Mouse (Mus musculus) lung, adult 2 months (tissue): Measurements from ENCODE around the gene Reg4. TPM values are rescaled to one million over a fixed set of nuclear protein-coding genes. Genes with fewer than 3 reads are reported as not detected.

ENCODE experiments used
- DNase-seq: peaks from one replicate; pipeline ENCODE4 v3.0.0; 2022
- H3K4me1 ChIP-seq: fragments of 200-500 bp; 2 replicates; pipeline ENCODE4 v1.6.1; 2011; ENCODE audit warnings: low read length; ENCODE audit not compliant: control insufficient read depth, insufficient read depth
- H3K4me3 ChIP-seq: fragments of 200-500 bp; replicated peaks from 2 replicates; pipeline ENCODE3; 2011; ENCODE audit warnings: low read depth, mild to moderate bottlenecking, control low read depth, low read length; ENCODE audit errors: extremely low read depth
- CTCF ChIP-seq: fragments of 200-500 bp; IDR thresholded peaks from 2 replicates; pipeline ENCODE4 v1.5.1; 2011; ENCODE audit warnings: mild to moderate bottlenecking, low read length, control low read depth; ENCODE audit not compliant: insufficient read depth
- POLR2A ChIP-seq: fragments of 200-500 bp; IDR thresholded peaks from 2 replicates; pipeline ENCODE4 v1.6.1; 2011; ENCODE audit warnings: low read depth, mild to moderate bottlenecking, control low read depth, low read length, borderline replicate concordance; ENCODE audit errors: extremely low read depth
- WGBS: fragments of 180-500 bp; shearing (Covaris S2); methylation state at CpG from one replicate; pipeline ENCODE4 v1.1.7; 2018; 5-methylcytosine and 5-hydroxymethylcytosine counted together
- polyA plus RNA-seq: library from polyadenylated mRNA; depleted of rRNA; stranded (reverse); fragments of >200 nt; gene quantifications from 2 replicates; pipeline ENCODE4 v1.2.3, GENCODE M21; 2012

Reg4 gene
- polyA plus RNA-seq, 1 experiment, result not detected

GRCm38 (mm10) chr3:98229943-98230342, 8.0 kb downstream of the Reg4 start:
- no peak for DNase-seq
- WGBS, result 53% methylated on average over 7 of the region's 7 CpGs
- H3K4me1 ChIP-seq, result no peaks in the 10 kb centered on the region
- TF ChIP-seq POLR2A (no peak), CTCF (no peak)
- H3K4me3 ChIP-seq, result no peak overlapping the region

GRCm38 (mm10) chr3:98233504-98233903, 11.5 kb downstream of the Reg4 start:
- no peak for DNase-seq
- Histone ChIP-seq H3K4me1 (no peaks in the 10 kb centered on the region), H3K4me3 (no peak overlapping the region)
- no peak for TF ChIP-seq CTCF
- no peak for TF ChIP-seq POLR2A

GRCm38 (mm10) chr3:98236266-98236665, 14.3 kb downstream of the Reg4 start:
- no peak for DNase-seq
- no peaks in the 10 kb centered on the region for H3K4me1 ChIP-seq
- TF ChIP-seq POLR2A, result no peak
- no peak for TF ChIP-seq CTCF
- no peak overlapping the region for H3K4me3 ChIP-seq
- WGBS, result 59% methylated on average over 6 of the region's 6 CpGs

- no peak for TF ChIP-seq POLR2A
- no peak for TF ChIP-seq CTCF
- no peak overlapping the region for H3K4me3 ChIP-seq
- 71% methylated on average over 5 of the region's 5 CpGs for WGBS
- no peak for DNase-seq
- no peaks in the 10 kb centered on the region for H3K4me1 ChIP-seq
These were observed 15.3 kb downstream of the Reg4 start for GRCm38 (mm10) chr3:98237240-98237639.

- TF ChIP-seq POLR2A (no peak), CTCF (no peak)
- Histone ChIP-seq H3K4me1 (no peaks in the 10 kb centered on the region), H3K4me3 (no peak overlapping the region)
- DNase-seq, result no peak
- WGBS, result 85% methylated on average over 3 of the region's 3 CpGs
These were observed 16.2 kb downstream of the Reg4 start for GRCm38 (mm10) chr3:98238150-98238549.

- WGBS, result 75% methylated on average over 3 of the region's 3 CpGs
- H3K4me3 ChIP-seq, result no peak overlapping the region
- TF ChIP-seq CTCF (no peak), POLR2A (no peak)
- H3K4me1 ChIP-seq, result no peaks in the 10 kb centered on the region; the same call in 1 of the 2 replicates
- no peak for DNase-seq
These were observed 20.1 kb downstream of the Reg4 start for GRCm38 (mm10) chr3:98242051-98242450.

- DNase-seq, result no peak
- H3K4me3 ChIP-seq, result no peak overlapping the region
- H3K4me1 ChIP-seq, result no peaks in the 10 kb centered on the region; the same call in 1 of the 2 replicates
- TF ChIP-seq POLR2A (no peak), CTCF (no peak)
- 65% methylated on average over 8 of the region's 8 CpGs for WGBS
These were observed 20.6 kb downstream of the Reg4 start for GRCm38 (mm10) chr3:98242458-98243037.

- Histone ChIP-seq H3K4me3 (no peak overlapping the region), H3K4me1 (no peaks in the 10 kb centered on the region; the same call in 1 of the 2 replicates)
- TF ChIP-seq POLR2A (no peak), CTCF (no peak)
- 24% methylated on average over 8 of the region's 8 CpGs for WGBS
- no peak for DNase-seq
These were observed 23.9 kb downstream of the Reg4 start for GRCm38 (mm10) chr3:98245892-98246291.

GRCm38 (mm10) chr3:98246985-98247751, 25.2 kb downstream of the Reg4 start:
- H3K4me1 ChIP-seq, result no peaks in the 10 kb centered on the region; the same call in 1 of the 2 replicates
- TF ChIP-seq POLR2A (no peak), CTCF (no peak)
- 42% methylated on average over 7 of the region's 7 CpGs for WGBS
- DNase-seq, result no peak
- no peak overlapping the region for H3K4me3 ChIP-seq

- no peaks in the 10 kb centered on the region; the same call in 1 of the 2 replicates for H3K4me1 ChIP-seq
- H3K4me3 ChIP-seq, result no peak overlapping the region
- 81% methylated on average over 2 of the region's 2 CpGs for WGBS
- no peak for DNase-seq
- TF ChIP-seq POLR2A, result no peak
- no peak for TF ChIP-seq CTCF
These were observed 27.4 kb downstream of the Reg4 start for GRCm38 (mm10) chr3:98249378-98249777.
